ENCODE assay signal across 1 mouse cellular context in the genomic region with DNA sequence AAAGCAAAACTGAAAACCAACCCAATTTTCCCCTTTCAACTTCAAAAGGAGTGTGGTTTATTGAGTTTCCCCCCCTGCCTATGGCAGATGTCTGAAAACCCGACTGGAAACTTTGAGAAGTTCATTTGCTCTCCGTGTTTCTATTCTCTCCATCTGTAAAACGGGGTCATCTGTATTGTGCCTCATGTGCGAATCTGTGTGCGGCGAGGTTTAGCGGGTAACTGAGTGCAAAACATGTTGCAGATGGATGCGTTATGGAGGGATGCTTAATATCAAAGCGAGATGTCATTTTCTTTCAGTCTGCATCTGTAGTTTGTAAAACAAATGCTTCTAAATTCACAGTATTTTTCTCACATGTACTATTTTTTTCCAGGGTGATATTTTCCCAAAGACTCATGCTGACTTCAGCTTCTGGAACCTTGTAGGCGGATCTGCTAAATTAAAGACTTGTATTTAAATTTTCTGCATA.
TF ChIP-seq lines count a peak whose summit lies in the region.

No protein-coding gene starts in this region.

TF ChIP-seq in CH12.LX, 34 proteins besides CTCF, POLR2A, EP300 and RAD21 (continued from another document):
- TF ChIP-seq NRF1 (IDR thresholded peaks at IDR 0.05; ENCODE audit: low read depth, low read length), result no peak
- TF ChIP-seq UBTF (IDR thresholded peaks at IDR 0.05; ENCODE audit: low read depth, low read length), result no peak
- TF ChIP-seq SIN3A (IDR thresholded peaks at IDR 0.05; ENCODE audit: low read length), result peak; percentile 90
- TF ChIP-seq MXI1 (IDR thresholded peaks at IDR 0.05; ENCODE audit: low read depth, low read length), result peak; percentile 86
- no peak for TF ChIP-seq USF2 (conservative IDR thresholded peaks at IDR 0.05; ENCODE audit: low read depth, low read length)
